Mouse (Mus musculus) hindbrain, postnatal 0 days (tissue): ENCODE measurements around the gene Smco3. TPM values are rescaled to one million over a fixed set of nuclear protein-coding genes. Genes with fewer than 3 reads are reported as not detected.

ENCODE experiments used
- ATAC-seq: fragments of 200-750 bp; cut with Nextera tagmentation; 2 replicates; pipeline ENCODE4 v1.8.0; 2017; ENCODE audit warnings: mild to moderate bottlenecking, moderate TSS enrichment, moderate library complexity
- DNase-seq: peaks from one replicate; pipeline ENCODE4 v3.0.0-alpha.2; 2015; ENCODE audit warnings: low spot score
- H3K27ac ChIP-seq: fragments of 300-500 bp; sonication (generic); 2 replicates; pipeline ENCODE4 v1.5.1; 2014; ENCODE audit warnings: mild to moderate bottlenecking
- H3K27me3 ChIP-seq: fragments of 300-500 bp; sonication (generic); 2 replicates; pipeline ENCODE4 v1.6.1; 2014; ENCODE audit warnings: low read length, mixed read lengths; ENCODE audit not compliant: insufficient read depth
- H3K36me3 ChIP-seq: fragments of 300-500 bp; sonication (generic); 2 replicates; pipeline ENCODE4 v1.6.1; 2014; ENCODE audit warnings: low read length, mixed read lengths; ENCODE audit not compliant: insufficient read depth
- H3K4me1 ChIP-seq: fragments of 300-500 bp; sonication (generic); 2 replicates; pipeline ENCODE4 v1.6.1; 2014; ENCODE audit warnings: antibody characterized with exemption, low read length, mixed read lengths; ENCODE audit not compliant: insufficient read depth
- H3K4me2 ChIP-seq: fragments of 300-500 bp; sonication (generic); 2 replicates; pipeline ENCODE4 v1.6.1; 2014; ENCODE audit warnings: low read depth, mild to moderate bottlenecking, low read length, moderate library complexity, mixed read lengths
- H3K4me3 ChIP-seq: fragments of 300-500 bp; sonication (generic); 2 replicates; pipeline ENCODE4 v1.5.1; 2014; ENCODE audit warnings: low read length
- H3K9ac ChIP-seq: fragments of 300-500 bp; sonication (generic); replicated peaks from 2 replicates; pipeline ENCODE4 v1.6.1; 2014; ENCODE audit warnings: mild to moderate bottlenecking, low read length, moderate library complexity, mixed read lengths
- H3K9me3 ChIP-seq: fragments of 300-500 bp; sonication (generic); 2 replicates; pipeline ENCODE4 v1.6.1; 2016; ENCODE audit warnings: low read length, mixed read lengths
- CTCF ChIP-seq: IDR thresholded peaks from 2 replicates; pipeline ENCODE4 v1.5.1; 2016; ENCODE audit warnings: antibody characterized with exemption, control low read depth, low read depth
- WGBS: fragments of 180-500 bp; shearing (Covaris S2); extraction: QIAGEN DNeasy Blood & Tissue Kit; methylation state at CpG from one replicate; pipeline ENCODE4 v1.1.7; 2014; 5-methylcytosine and 5-hydroxymethylcytosine counted together
- polyA plus RNA-seq: library from polyadenylated mRNA; unstranded; fragments of >200 nt; fragmentation: Nextera tagmentation; extraction: Ambion mirVana; gene quantifications from 2 replicates; pipeline ENCODE4 v1.2.1, GENCODE M21; 2015
- total RNA-seq: library from RNA; depleted of rRNA; stranded (reverse); fragments of >200 nt; gene quantifications from 2 replicates; pipeline ENCODE4 v1.2.3, GENCODE M21; 2014

The Smco3 gene
- total and polyA plus RNA-seq, 2 experiments from 2014 or later = 0.56 to 1.8 TPM

GRCm38 (mm10) chr6:136868921-136869320 lies 33.7 kb upstream of the Smco3 start:
- Histone ChIP-seq H3K36me3 (no peaks in the 10 kb centered on the region), H3K4me1 (no peaks in the 10 kb centered on the region), H3K4me3 (no peak overlapping the region), H3K27ac (no peak overlapping the region), H3K9me3 (no peaks in the 10 kb centered on the region), H3K9ac (no peak overlapping the region), H3K27me3 (no peaks in the 10 kb centered on the region), H3K4me2 (no peak overlapping the region)
- WGBS = 75% methylated on average over 5 of the region's 5 CpGs
- no peak for TF ChIP-seq CTCF
- DNase-seq = no peak
- no peak for ATAC-seq

- 79% methylated on average over 4 of the region's 4 CpGs for WGBS
- no peak for ATAC-seq
- Histone ChIP-seq H3K9me3 (no peaks in the 10 kb centered on the region), H3K4me3 (no peak overlapping the region), H3K27ac (no peak overlapping the region), H3K4me1 (no peaks in the 10 kb centered on the region), H3K4me2 (no peak overlapping the region), H3K27me3 (no peaks in the 10 kb centered on the region), H3K36me3 (no peaks in the 10 kb centered on the region), H3K9ac (no peak overlapping the region)
- DNase-seq = no peak
- TF ChIP-seq CTCF = no peak
Measured at GRCm38 (mm10) chr6:136866150-136866549, 30.9 kb upstream of the Smco3 start.

- ATAC-seq (no peak), DNase-seq (no peak)
- Histone ChIP-seq H3K27ac (no peak overlapping the region), H3K27me3 (no peaks in the 10 kb centered on the region), H3K9ac (no peak overlapping the region), H3K4me1 (no peaks in the 10 kb centered on the region), H3K4me2 (no peak overlapping the region), H3K4me3 (no peak overlapping the region), H3K36me3 (no peaks in the 10 kb centered on the region), H3K9me3 (no peaks in the 10 kb centered on the region)
- 93% methylated on average over 5 of the region's 5 CpGs for WGBS
- TF ChIP-seq CTCF = no peak
Measured at GRCm38 (mm10) chr6:136865360-136865759, 30.1 kb upstream of the Smco3 start.

- Histone ChIP-seq H3K4me1 (no peaks in the 10 kb centered on the region), H3K9me3 (no peaks in the 10 kb centered on the region), H3K36me3 (no peaks in the 10 kb centered on the region), H3K4me2 (no peak overlapping the region), H3K9ac (no peak overlapping the region), H3K4me3 (no peak overlapping the region), H3K27me3 (no peaks in the 10 kb centered on the region), H3K27ac (no peak overlapping the region)
- 42% methylated on average over 9 of the region's 9 CpGs for WGBS
- TF ChIP-seq CTCF = peak; percentile 92
- ATAC-seq = peak; percentile 58
- peak; percentile 89 for DNase-seq
Measured at GRCm38 (mm10) chr6:136861020-136861419, 25.8 kb upstream of the Smco3 start.

- WGBS = 86% methylated on average over 8 of the region's 8 CpGs
- DNase-seq (no peak), ATAC-seq (no peak)
- Histone ChIP-seq H3K36me3 (no peaks in the 10 kb centered on the region), H3K4me3 (no peak overlapping the region), H3K27ac (no peak overlapping the region), H3K27me3 (no peaks in the 10 kb centered on the region), H3K9ac (no peak overlapping the region), H3K9me3 (no peaks in the 10 kb centered on the region), H3K4me2 (no peak overlapping the region), H3K4me1 (no peaks in the 10 kb centered on the region)
- no peak for TF ChIP-seq CTCF
Measured at GRCm38 (mm10) chr6:136858420-136858819, 23.2 kb upstream of the Smco3 start.

- Histone ChIP-seq H3K4me1 (no peaks in the 10 kb centered on the region), H3K4me2 (no peak overlapping the region), H3K27ac (no peak overlapping the region), H3K9me3 (no peaks in the 10 kb centered on the region), H3K4me3 (no peak overlapping the region), H3K36me3 (no peaks in the 10 kb centered on the region), H3K9ac (no peak overlapping the region), H3K27me3 (no peaks in the 10 kb centered on the region)
- no peak for TF ChIP-seq CTCF
- DNase-seq = no peak
- ATAC-seq = no peak
- 71% methylated on average over 11 of the region's 11 CpGs for WGBS
Measured at GRCm38 (mm10) chr6:136857873-136858260, 22.6 kb upstream of the Smco3 start.

- WGBS = 77% methylated on average over 18 of the region's 18 CpGs
- ATAC-seq (no peak), DNase-seq (no peak)
- Histone ChIP-seq H3K4me1 (no peaks in the 10 kb centered on the region), H3K27me3 (no peaks in the 10 kb centered on the region), H3K4me3 (no peak within 1 kb of the TSS), H3K4me2 (no peak within 1 kb of the TSS), H3K9ac (no peak within 1 kb of the TSS), H3K27ac (no peak within 1 kb of the TSS), H3K36me3 (no peaks in the 10 kb centered on the region), H3K9me3 (no peaks in the 10 kb centered on the region)
- TF ChIP-seq CTCF = no peak
Measured at GRCm38 (mm10) chr6:136857186-136857872, 22.1 kb upstream of the Smco3 start, which contains the start of gene Art4. Gene Art4, minus strand, starts transcription at chr6:136857733.
